Mouse (Mus musculus) myocyte (in vitro differentiated cells): Measurements from ENCODE around the gene Nxph3.

Experiments used
- CEBPB ChIP-seq: IDR thresholded peaks from 2 replicates; pipeline ENCODE4 v1.6.1; 2011; ENCODE audit warnings: mild to moderate bottlenecking, moderate library complexity; ENCODE audit not compliant: poor library complexity, insufficient read depth, severe bottlenecking
- E2F4 ChIP-seq: IDR thresholded peaks from one replicate; pipeline ENCODE4 v1.6.1; 2011; ENCODE audit warnings: mild to moderate bottlenecking, control low read depth, moderate library complexity; ENCODE audit not compliant: insufficient read depth
- MAX ChIP-seq: IDR thresholded peaks from one replicate; pipeline ENCODE4 v1.6.1; 2011; ENCODE audit warnings: low read depth, mild to moderate bottlenecking, control low read depth
- MYOD1 ChIP-seq, 3 experiments: IDR thresholded peaks; one replicate each; pipeline ENCODE4 v1.6.1; 2011; ENCODE audit warnings: control low read depth in 2 of 3, low read depth in 2 of 3, mild to moderate bottlenecking in 2 of 3, moderate library complexity in 1 of 3; ENCODE audit not compliant: insufficient read length in 2 of 3, control insufficient read depth in 1 of 3
- MYOG ChIP-seq, 3 experiments: IDR thresholded peaks; one replicate each; pipeline ENCODE4 v1.6.1; 2011; ENCODE audit warnings: control low read depth in 2 of 3, low read depth in 2 of 3, mild to moderate bottlenecking in 2 of 3; ENCODE audit not compliant: insufficient read length in 2 of 3, control insufficient read depth in 1 of 3, insufficient read depth in 1 of 3
- POLR2A ChIP-seq: IDR thresholded peaks from one replicate; pipeline ENCODE4 v1.6.1; 2011; ENCODE audit warnings: low read depth, mild to moderate bottlenecking, control low read depth, moderate library complexity; ENCODE audit not compliant: insufficient read length
- POLR2AphosphoS2 ChIP-seq: IDR thresholded peaks from one replicate; pipeline ENCODE4 v1.6.1; 2011; ENCODE audit warnings: low read depth, control low read depth; ENCODE audit not compliant: insufficient read length
- REST ChIP-seq: IDR thresholded peaks from one replicate; pipeline ENCODE4 v1.6.1; 2011; ENCODE audit warnings: mild to moderate bottlenecking, control low read depth, moderate library complexity; ENCODE audit not compliant: insufficient read depth, insufficient read length
- SRF ChIP-seq: IDR thresholded peaks from one replicate; pipeline ENCODE4 v1.6.1; 2011; ENCODE audit warnings: low read depth; ENCODE audit not compliant: control insufficient read depth, insufficient read length
- TCF12 ChIP-seq: IDR thresholded peaks from one replicate; pipeline ENCODE4 v1.6.1; 2011; ENCODE audit warnings: mild to moderate bottlenecking, control low read depth; ENCODE audit not compliant: poor library complexity, insufficient read depth, severe bottlenecking
- TCF3 ChIP-seq: IDR thresholded peaks from one replicate; pipeline ENCODE4 v1.6.1; 2011; ENCODE audit warnings: low read depth, control low read depth; ENCODE audit not compliant: insufficient read length
- USF1 ChIP-seq: IDR thresholded peaks from one replicate; pipeline ENCODE4 v1.6.1; 2011; ENCODE audit warnings: low read depth, mild to moderate bottlenecking, control low read depth, moderate library complexity

DNA sequence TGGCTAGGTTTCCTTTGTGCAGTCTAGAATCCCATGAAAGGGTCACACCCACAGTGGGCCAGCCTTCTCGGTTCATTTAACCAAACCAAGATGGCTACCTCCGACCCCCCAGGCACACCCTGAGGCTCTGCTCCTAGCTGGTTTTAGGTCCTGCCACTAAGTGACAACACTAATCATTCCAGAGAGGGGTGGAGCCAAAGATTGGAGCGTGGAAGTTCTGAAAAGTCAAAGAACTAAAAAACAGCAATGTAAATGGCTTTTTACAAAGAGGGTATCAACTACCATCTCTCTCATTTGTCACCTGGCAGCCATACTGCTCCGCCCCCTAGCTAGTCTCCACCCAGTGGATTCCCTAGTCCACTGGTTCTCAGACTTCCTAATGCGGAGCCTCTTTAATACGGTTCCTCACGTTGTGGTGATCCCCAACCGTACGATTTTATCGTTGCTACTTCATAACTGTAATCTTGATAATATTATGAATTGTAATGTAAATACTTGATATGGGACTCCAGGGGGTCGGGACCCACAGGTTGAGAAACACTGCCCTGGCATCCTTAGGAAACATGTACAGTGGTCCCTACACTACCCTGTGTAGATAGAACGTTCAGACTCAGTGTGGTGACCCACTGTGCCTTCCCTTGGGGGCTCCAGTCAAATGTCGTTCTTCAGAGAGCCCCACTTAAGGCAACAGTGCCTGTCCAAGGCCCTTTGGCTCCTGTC, 18.1 kb upstream of the Nxph3 start:
- TF ChIP-seq POLR2A (no peak), TCF3 (no peak), TCF12 (no peak), MYOG (IDR thresholded peaks at IDR 0.05; ENCODE audit: control insufficient read depth in 1 of 3, insufficient read depth in 1 of 3, insufficient read length in 2 of 3, low read depth in 2 of 3) (no peak), E2F4 (no peak), MAX (no peak), USF1 (no peak), MYOD1 (IDR thresholded peaks at IDR 0.05; ENCODE audit: control insufficient read depth in 1 of 3, insufficient read length in 2 of 3, low read depth in 2 of 3) (no peak), SRF (no peak), POLR2AphosphoS2 (no peak), CEBPB (no peak), REST (no peak)
